Mouse (Mus musculus): ENCODE measurements around the gene Llcfc1. TPM values are rescaled to one million over a fixed set of nuclear protein-coding genes. Genes with fewer than 3 reads are reported as not detected.

Gene Llcfc1
- polyA plus RNA-seq, 1 experiment: not detected

- H3K36me3 ChIP-seq (ENCODE audit: control insufficient read depth, insufficient read depth): no peaks in the 10 kb centered on the region
- H3K27me3 ChIP-seq (ENCODE audit: control insufficient read depth, insufficient read depth, insufficient read length): no peaks in the 10 kb centered on the region
- H3K79me2 ChIP-seq (ENCODE audit: control insufficient read depth, insufficient read depth): no peaks in the 10 kb centered on the region
- TF ChIP-seq MYOG (IDR thresholded peaks at IDR 0.05; ENCODE audit: control insufficient read depth, extremely low read depth, insufficient read length) (no peak), MAX (IDR thresholded peaks at IDR 0.05) (no peak), USF1 (IDR thresholded peaks at IDR 0.05; ENCODE audit: low read depth) (no peak), CTCF (IDR thresholded peaks at IDR 0.05; ENCODE audit: control insufficient read depth, insufficient read depth, insufficient read length) (no peak), FOSL1 (IDR thresholded peaks at IDR 0.05; ENCODE audit: insufficient read depth, low read length, poor library complexity, severe bottlenecking) (no peak), MYOD1 (IDR thresholded peaks at IDR 0.05; ENCODE audit: control insufficient read depth, insufficient read length, low read depth) (no peak), CEBPB (IDR thresholded peaks at IDR 0.05; ENCODE audit: low read depth) (no peak)
- H3K79me3 ChIP-seq (ENCODE audit: low read depth): no peaks in the 10 kb centered on the region
- no peak overlapping the region for H3K4me3 ChIP-seq (ENCODE audit: insufficient read depth, poor library complexity, severe bottlenecking)
- no peak overlapping the region for H3ac ChIP-seq (ENCODE audit: control insufficient read depth, insufficient read length, low read depth)
These were observed 50.7 kb downstream of the Llcfc1 start for GRCm38 (mm10) chr6:41734719-41735470.

Other genes with a start within 250 kb of the Llcfc1 start
- not detected for gene Gm10334, start 238.3 kb upstream of the Llcfc1 start, polyA plus RNA-seq (2012; fragmentation: generic; extraction: Trizol)
- gene Prss1, start 225.5 kb upstream of the Llcfc1 start, polyA plus RNA-seq (2012; fragmentation: generic; extraction: Trizol): not detected
- 0.77 TPM for gene Prss2, start 162.6 kb upstream of the Llcfc1 start, polyA plus RNA-seq (2012; fragmentation: generic; extraction: Trizol)
- 13.0 TPM for gene Ephb6, start 78.9 kb upstream of the Llcfc1 start, polyA plus RNA-seq (2012; fragmentation: generic; extraction: Trizol)
- gene Trpv6, start 48.0 kb upstream of the Llcfc1 start, polyA plus RNA-seq (2012; fragmentation: generic; extraction: Trizol): 0.09 TPM
- gene Trpv5, start 3.7 kb upstream of the Llcfc1 start, polyA plus RNA-seq (2012; fragmentation: generic; extraction: Trizol): not detected
- not detected for gene Kel, start 19.9 kb downstream of the Llcfc1 start, polyA plus RNA-seq (2012; fragmentation: generic; extraction: Trizol)
- gene Olfr459, start 90.7 kb downstream of the Llcfc1 start, polyA plus RNA-seq (2012; fragmentation: generic; extraction: Trizol): not detected
- not detected for gene Pip, start 163.1 kb downstream of the Llcfc1 start, polyA plus RNA-seq (2012; fragmentation: generic; extraction: Trizol)
- not detected for gene Sval2, start 168.6 kb downstream of the Llcfc1 start, polyA plus RNA-seq (2012; fragmentation: generic; extraction: Trizol)

Measured in C2C12 (cell line).